Mouse (Mus musculus) lung, postnatal 0 days (tissue): ENCODE data around the gene Tgif1. TPM values are rescaled to one million over a fixed set of nuclear protein-coding genes. Genes with fewer than 3 reads are reported as not detected.

Experiments used
- ATAC-seq: fragments of 200-750 bp; cut with Nextera tagmentation; 2 replicates; pipeline ENCODE4 v1.8.0; 2017; ENCODE audit warnings: moderate library complexity
- DNase-seq: peaks from one replicate; pipeline ENCODE4 v3.0.0-alpha.2; 2016; ENCODE audit warnings: low spot score
- H3K27ac ChIP-seq: fragments of 300-500 bp; sonication (generic); 2 replicates; pipeline ENCODE4 v1.5.1; 2014; ENCODE audit warnings: antibody characterized with exemption, mild to moderate bottlenecking, low read length, mixed read lengths
- H3K27me3 ChIP-seq: fragments of 300-500 bp; sonication (generic); replicated peaks from 2 replicates; pipeline ENCODE4 v1.6.1; 2014; ENCODE audit warnings: low read length, mixed read lengths; ENCODE audit not compliant: insufficient read depth
- H3K36me3 ChIP-seq: fragments of 300-500 bp; sonication (generic); 2 replicates; pipeline ENCODE4 v1.6.1; 2014; ENCODE audit warnings: low read length, mixed read lengths; ENCODE audit not compliant: insufficient read depth
- H3K4me1 ChIP-seq: fragments of 300-500 bp; sonication (generic); 2 replicates; pipeline ENCODE4 v1.6.1; 2014; ENCODE audit warnings: antibody characterized with exemption, low read depth, low read length, mixed read lengths; ENCODE audit not compliant: insufficient read depth
- H3K4me2 ChIP-seq: fragments of 300-500 bp; sonication (generic); replicated peaks from 2 replicates; pipeline ENCODE4 v1.6.1; 2014; ENCODE audit warnings: low read depth, mild to moderate bottlenecking, low read length, moderate library complexity, mixed read lengths
- H3K4me3 ChIP-seq: fragments of 300-500 bp; sonication (generic); 2 replicates; pipeline ENCODE4 v1.5.1; 2014; ENCODE audit warnings: low read depth, low read length
- H3K9ac ChIP-seq: fragments of 300-500 bp; sonication (generic); replicated peaks from 2 replicates; pipeline ENCODE4 v1.6.1; 2014; ENCODE audit warnings: low read depth, mild to moderate bottlenecking
- H3K9me3 ChIP-seq: fragments of 300-500 bp; sonication (generic); 2 replicates; pipeline ENCODE4 v1.6.1; 2016; ENCODE audit warnings: low read length, mixed read lengths
- CTCF ChIP-seq: IDR thresholded peaks from 2 replicates; pipeline ENCODE4 v1.5.1; 2016; ENCODE audit warnings: antibody characterized with exemption, mild to moderate bottlenecking
- EP300 ChIP-seq: IDR thresholded peaks from 2 replicates; pipeline ENCODE4 v1.6.1; 2016; ENCODE audit warnings: antibody characterized with exemption, mild to moderate bottlenecking, control low read depth
- WGBS: fragments of 180-500 bp; shearing (Covaris S2); extraction: QIAGEN DNeasy Blood & Tissue Kit; methylation state at CpG from one replicate; pipeline ENCODE4 v1.1.7; 2014; 5-methylcytosine and 5-hydroxymethylcytosine counted together
- polyA plus RNA-seq: library from polyadenylated mRNA; unstranded; fragments of >200 nt; fragmentation: Nextera tagmentation; extraction: Ambion mirVana; gene quantifications from 2 replicates; pipeline ENCODE4 v1.2.1, GENCODE M21; 2015

Tgif1 gene
- polyA plus RNA-seq, 1 experiment from 2014 or later, result 45.2 TPM

DNA sequence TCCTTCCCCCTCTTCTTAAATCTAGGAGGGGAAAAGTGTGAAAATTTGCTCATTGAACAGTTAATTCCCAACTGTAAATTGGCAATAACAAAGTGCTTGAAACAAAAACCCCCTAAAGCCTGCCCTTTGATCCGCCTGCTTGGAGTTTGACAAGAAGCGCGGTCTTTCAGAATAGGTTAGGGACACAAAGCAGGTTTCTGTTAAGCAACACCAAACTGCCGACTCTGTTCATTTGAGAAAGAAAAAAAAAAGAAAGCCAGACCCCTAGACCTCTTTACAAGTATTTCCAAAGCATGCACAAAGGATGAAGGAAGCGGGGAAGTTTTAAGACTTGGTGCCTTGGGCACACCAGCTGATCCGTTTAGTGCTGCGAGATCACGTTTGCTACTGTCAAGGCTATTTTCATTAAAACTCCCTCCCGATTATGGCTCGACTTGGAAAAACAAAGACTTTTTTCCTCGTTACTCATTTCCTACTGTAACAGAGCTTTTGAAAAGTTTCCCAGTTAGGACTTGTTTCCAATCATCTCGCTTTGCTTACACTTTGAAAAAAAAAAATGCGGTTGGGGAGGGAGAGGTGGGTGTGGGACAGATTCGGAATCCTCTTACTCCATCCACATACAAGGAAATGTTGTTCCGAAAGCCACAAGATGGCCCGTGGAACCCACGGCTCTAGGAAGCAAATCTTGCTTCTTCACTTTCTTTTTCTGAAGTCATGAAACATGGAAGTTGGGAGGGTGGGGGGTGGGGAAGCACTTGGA, 5.4 kb downstream of the Tgif1 start:
- Histone ChIP-seq H3K4me2 (peak overlapping the region; percentile 94), H3K9me3 (no peaks in the 10 kb centered on the region), H3K27me3 (no peaks in the 10 kb centered on the region), H3K36me3 (peaks cover 6% of the 10 kb centered on the region), H3K4me3 (peak overlapping the region; percentile 62), H3K9ac (peak overlapping the region; percentile 89), H3K27ac (peak overlapping the region; percentile 98), H3K4me1 (no peaks in the 10 kb centered on the region; the same call in 1 of the 2 replicates)
- ATAC-seq, result no peak
- peak; percentile 55 for DNase-seq
- WGBS, result under 1% methylated on average over 17 of the region's 17 CpGs
- TF ChIP-seq EP300, result no peak
- TF ChIP-seq CTCF, result no peak

- H3K4me2 ChIP-seq, result peak overlapping the region; percentile 94
- peaks cover 6% of the 10 kb centered on the region for H3K36me3 ChIP-seq
- ATAC-seq, result no peak
- no peaks in the 10 kb centered on the region for H3K27me3 ChIP-seq
- under 1% methylated on average over 4 of the region's 4 CpGs for WGBS
- peak overlapping the region; percentile 18; the same call in 1 of the 2 replicates for H3K4me3 ChIP-seq
- H3K27ac ChIP-seq, result no peak overlapping the region
- H3K9ac ChIP-seq, result no peak overlapping the region
- no peaks in the 10 kb centered on the region for H3K9me3 ChIP-seq
- TF ChIP-seq EP300 (peak; percentile 44; the same call in 1 of the 2 replicates), CTCF (peak; percentile 75)
- DNase-seq, result peak; percentile 90
- no peaks in the 10 kb centered on the region; the same call in 1 of the 2 replicates for H3K4me1 ChIP-seq
Measured at GRCm38 (mm10) chr17:70847086-70847485, 6.3 kb downstream of the Tgif1 start.

DNA sequence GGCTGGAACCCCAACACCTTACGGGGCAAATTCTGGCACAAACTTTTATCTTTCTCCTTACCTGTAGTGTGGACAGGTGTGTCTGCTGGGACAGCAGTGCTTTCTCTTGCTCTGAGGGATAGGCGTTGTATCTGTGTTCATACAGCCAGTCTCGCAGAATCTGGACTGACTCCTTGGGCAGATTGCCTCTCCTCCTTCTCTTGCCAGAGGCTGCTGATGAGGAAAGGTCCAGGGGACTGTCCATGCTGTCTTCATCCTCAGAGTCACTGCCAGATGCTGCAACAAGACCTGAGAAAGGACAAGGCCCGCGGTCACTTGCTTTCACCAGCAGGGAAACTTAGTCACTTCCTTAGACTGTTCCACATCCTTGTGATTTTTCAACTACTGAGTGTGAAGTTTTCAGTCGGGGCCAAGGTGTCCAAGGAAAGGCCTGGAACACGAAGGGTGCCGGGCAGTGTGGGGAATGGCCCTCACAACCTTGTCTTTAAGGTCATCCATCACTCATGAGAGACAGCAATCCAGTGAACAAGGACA, 7.2 kb downstream of the Tgif1 start:
- Histone ChIP-seq H3K4me3 (no peak overlapping the region), H3K27me3 (no peaks in the 10 kb centered on the region), H3K36me3 (peaks cover 6% of the 10 kb centered on the region), H3K4me1 (no peaks in the 10 kb centered on the region; the same call in 1 of the 2 replicates), H3K4me2 (no peak overlapping the region), H3K9ac (no peak overlapping the region), H3K27ac (peak overlapping the region; percentile 54; the same call in 1 of the 2 replicates), H3K9me3 (no peaks in the 10 kb centered on the region)
- DNase-seq, result peak; percentile 28
- WGBS, result 28% methylated on average over 8 of the region's 8 CpGs
- TF ChIP-seq CTCF, result 0 out of 2 replicates have a peak, but pooled peaks have one; percentile 8
- TF ChIP-seq EP300, result peak; percentile 13; the same call in 1 of the 2 replicates
- ATAC-seq, result no peak

DNA sequence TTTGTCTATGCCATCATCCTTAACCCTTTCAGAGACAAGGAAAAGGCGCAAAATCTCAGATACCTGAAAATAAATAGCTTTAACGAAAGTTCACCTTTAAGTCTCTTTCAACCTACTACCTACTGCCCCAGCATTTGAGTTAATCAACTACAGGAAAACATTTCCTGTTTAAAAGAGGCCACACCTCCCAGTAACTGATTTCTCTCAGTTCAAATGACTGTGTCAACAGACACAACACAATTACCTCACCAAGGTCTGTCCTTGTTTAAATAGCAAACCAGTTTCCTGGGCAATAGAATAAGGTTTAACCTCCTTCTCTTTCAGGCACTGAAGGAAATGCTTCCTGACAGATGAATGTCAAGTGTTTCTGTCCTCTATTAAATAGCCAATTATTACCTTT, 7.8 kb downstream of the Tgif1 start:
- no peaks in the 10 kb centered on the region for H3K27me3 ChIP-seq
- no peak overlapping the region for H3K9ac ChIP-seq
- 54% methylated on average over 2 of the region's 2 CpGs for WGBS
- no peak for TF ChIP-seq EP300
- no peak for TF ChIP-seq CTCF
- H3K4me2 ChIP-seq, result no peak overlapping the region
- H3K4me3 ChIP-seq, result no peak overlapping the region
- DNase-seq, result peak; percentile 86
- peak overlapping the region; percentile 35; the same call in 1 of the 2 replicates for H3K27ac ChIP-seq
- peaks cover 6% of the 10 kb centered on the region for H3K36me3 ChIP-seq
- no peaks in the 10 kb centered on the region; the same call in 1 of the 2 replicates for H3K4me1 ChIP-seq
- H3K9me3 ChIP-seq, result no peaks in the 10 kb centered on the region
- peak; percentile 30 for ATAC-seq

GRCm38 (mm10) chr17:70844971-70845370, 8.4 kb downstream of the Tgif1 start:
- Histone ChIP-seq H3K27me3 (no peaks in the 10 kb centered on the region), H3K9me3 (no peaks in the 10 kb centered on the region), H3K4me1 (no peaks in the 10 kb centered on the region; the same call in 1 of the 2 replicates), H3K4me3 (no peak overlapping the region), H3K36me3 (peaks cover 6% of the 10 kb centered on the region), H3K4me2 (no peak overlapping the region), H3K9ac (no peak overlapping the region), H3K27ac (peak overlapping the region; percentile 35; the same call in 1 of the 2 replicates)
- TF ChIP-seq CTCF (no peak), EP300 (no peak)
- DNase-seq (peak; percentile 28), ATAC-seq (no peak)
- WGBS, result 26% methylated on average over 10 of the region's 10 CpGs

- H3K4me3 ChIP-seq, result no peak overlapping the region
- H3K4me1 ChIP-seq, result no peaks in the 10 kb centered on the region; the same call in 1 of the 2 replicates
- no peaks in the 10 kb centered on the region for H3K27me3 ChIP-seq
- peaks cover 6% of the 10 kb centered on the region for H3K36me3 ChIP-seq
- DNase-seq, result no peak
- no peaks in the 10 kb centered on the region for H3K9me3 ChIP-seq
- no peak overlapping the region for H3K9ac ChIP-seq
- TF ChIP-seq CTCF (no peak), EP300 (no peak)
- WGBS, result 73% methylated on average over 4 of the region's 4 CpGs
- no peak overlapping the region for H3K4me2 ChIP-seq
- ATAC-seq, result no peak
- no peak overlapping the region for H3K27ac ChIP-seq
Measured at GRCm38 (mm10) chr17:70843252-70843651, 10.1 kb downstream of the Tgif1 start.
